Mouse (Mus musculus): ENCODE results near the gene Vsir. TPM values are rescaled to one million over a fixed set of nuclear protein-coding genes. Genes with fewer than 3 reads are reported as not detected.

The Vsir gene
- total and polyA plus RNA-seq, 2 experiments from 2014 or later, result 3.4 to 15.8 TPM

DNA sequence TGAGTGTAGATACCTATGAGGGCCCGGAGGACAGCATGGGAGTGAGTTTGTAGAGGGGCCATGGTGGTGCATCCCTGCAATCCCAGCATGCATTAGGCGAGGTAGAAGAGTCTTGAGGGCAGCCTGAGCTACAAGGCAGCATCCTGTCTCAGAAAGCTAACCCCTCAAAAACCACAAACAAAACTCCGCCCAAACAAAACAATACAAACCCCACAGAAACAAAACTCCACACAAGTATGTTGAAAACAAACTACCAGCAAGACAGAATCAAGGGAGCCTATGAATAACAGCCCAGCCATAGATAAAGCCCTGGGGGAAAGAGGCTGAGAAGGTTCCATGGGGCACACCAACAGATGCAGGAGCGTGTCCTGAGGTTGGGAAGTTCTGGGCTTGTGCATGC is 595 bp upstream of the Vsir start:
- Histone ChIP-seq H3K36me3 (ENCODE audit: insufficient read depth, low read length) (no peaks in the 10 kb centered on the region), H3K27me3 (ENCODE audit: insufficient read depth, low read length) (peaks cover 20% of the 10 kb centered on the region; the same call in 1 of the 2 replicates), H3K4me1 (ENCODE audit: insufficient read depth, low read length) (0 out of 2 replicates have a peak, but pooled peaks cover under 1% of the 10 kb centered on the region), H3K27ac (ENCODE audit: low read depth, low read length) (no peak overlapping the region), H3K9me3 (ENCODE audit: low read length) (no peaks in the 10 kb centered on the region), H3K9ac (replicated peaks; ENCODE audit: low read length, poor library complexity, severe bottlenecking) (no peak overlapping the region), H3K4me2 (ENCODE audit: low read depth, low read length, poor library complexity, severe bottlenecking) (no peak overlapping the region), H3K4me3 (ENCODE audit: low read depth, low read length) (no peak overlapping the region)
- 87% methylated on average over 4 of the region's 4 CpGs for WGBS
- ATAC-seq (ENCODE audit: low FRiP score), result no peak
- DNase-seq (ENCODE audit: low spot score), result no peak
- TF ChIP-seq CTCF (IDR thresholded peaks at IDR 0.05), result no peak

- ATAC-seq (ENCODE audit: low FRiP score) (no peak), DNase-seq (ENCODE audit: low spot score) (no peak)
- Histone ChIP-seq H3K4me2 (ENCODE audit: low read depth, low read length, poor library complexity, severe bottlenecking) (peak overlapping the region; percentile 9; the same call in 1 of the 2 replicates), H3K27me3 (ENCODE audit: insufficient read depth, low read length) (peaks cover 20% of the 10 kb centered on the region; the same call in 1 of the 2 replicates), H3K27ac (ENCODE audit: low read depth, low read length) (no peak overlapping the region), H3K9me3 (ENCODE audit: low read length) (no peaks in the 10 kb centered on the region), H3K36me3 (ENCODE audit: insufficient read depth, low read length) (no peaks in the 10 kb centered on the region), H3K4me3 (ENCODE audit: low read depth, low read length) (no peak overlapping the region), H3K9ac (replicated peaks; ENCODE audit: low read length, poor library complexity, severe bottlenecking) (no peak overlapping the region), H3K4me1 (ENCODE audit: insufficient read depth, low read length) (peaks cover 5% of the 10 kb centered on the region; the same call in 1 of the 2 replicates)
- WGBS, result 53% methylated on average over 9 of the region's 9 CpGs
- no peak for TF ChIP-seq CTCF (IDR thresholded peaks at IDR 0.05)
These were observed 1.3 kb downstream of the Vsir start for GRCm38 (mm10) chr10:60347768-60348610.

DNA sequence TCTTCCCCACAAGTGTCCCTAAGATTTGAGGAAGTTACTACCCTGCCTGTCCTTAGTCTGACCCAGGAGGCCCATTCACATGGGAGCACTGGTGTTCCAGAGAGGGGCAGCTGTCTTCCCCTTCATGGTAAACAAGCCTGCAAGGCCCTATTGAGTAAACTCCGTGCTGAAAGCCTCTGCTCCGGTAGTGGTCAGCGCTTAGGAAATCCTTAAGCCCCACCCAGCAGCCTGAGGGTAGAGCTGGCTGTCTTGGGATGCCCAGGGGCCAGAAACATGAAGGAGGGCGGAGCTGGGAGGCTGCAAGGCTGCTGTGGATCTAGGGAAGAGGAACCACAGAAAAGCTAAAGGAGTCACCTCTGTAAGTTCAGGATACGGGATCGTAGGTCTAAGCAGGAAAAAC is 2.4 kb downstream of the Vsir start:
- Histone ChIP-seq H3K4me2 (ENCODE audit: low read depth, low read length, poor library complexity, severe bottlenecking) (no peak overlapping the region), H3K4me3 (ENCODE audit: low read depth, low read length) (no peak overlapping the region), H3K36me3 (ENCODE audit: insufficient read depth, low read length) (no peaks in the 10 kb centered on the region), H3K27ac (ENCODE audit: low read depth, low read length) (no peak overlapping the region), H3K4me1 (ENCODE audit: insufficient read depth, low read length) (peaks cover 5% of the 10 kb centered on the region; the same call in 1 of the 2 replicates), H3K9me3 (ENCODE audit: low read length) (no peaks in the 10 kb centered on the region), H3K9ac (replicated peaks; ENCODE audit: low read length, poor library complexity, severe bottlenecking) (no peak overlapping the region), H3K27me3 (ENCODE audit: insufficient read depth, low read length) (peaks cover 20% of the 10 kb centered on the region; the same call in 1 of the 2 replicates)
- TF ChIP-seq CTCF (IDR thresholded peaks at IDR 0.05), result no peak
- no peak for ATAC-seq (ENCODE audit: low FRiP score)
- 48% methylated on average over 6 of the region's 6 CpGs for WGBS
- DNase-seq (ENCODE audit: low spot score), result no peak

- WGBS, result 87% methylated on average over 5 of the region's 5 CpGs
- DNase-seq (ENCODE audit: low spot score) (no peak), ATAC-seq (ENCODE audit: low FRiP score) (no peak)
- H3K9ac ChIP-seq (replicated peaks; ENCODE audit: low read length, poor library complexity, severe bottlenecking), result no peak overlapping the region
- no peak overlapping the region for H3K27ac ChIP-seq (ENCODE audit: low read depth, low read length)
- no peaks in the 10 kb centered on the region for H3K36me3 ChIP-seq (ENCODE audit: insufficient read depth, low read length)
- H3K27me3 ChIP-seq (ENCODE audit: insufficient read depth, low read length), result peaks cover 20% of the 10 kb centered on the region; the same call in 1 of the 2 replicates
- H3K4me2 ChIP-seq (ENCODE audit: low read depth, low read length, poor library complexity, severe bottlenecking), result no peak overlapping the region
- TF ChIP-seq CTCF (IDR thresholded peaks at IDR 0.05), result no peak
- H3K9me3 ChIP-seq (ENCODE audit: low read length), result no peaks in the 10 kb centered on the region
- H3K4me3 ChIP-seq (ENCODE audit: low read depth, low read length), result no peak overlapping the region
- H3K4me1 ChIP-seq (ENCODE audit: insufficient read depth, low read length), result peaks cover 5% of the 10 kb centered on the region; the same call in 1 of the 2 replicates
These were observed 3.0 kb downstream of the Vsir start for GRCm38 (mm10) chr10:60349644-60350043.

DNA sequence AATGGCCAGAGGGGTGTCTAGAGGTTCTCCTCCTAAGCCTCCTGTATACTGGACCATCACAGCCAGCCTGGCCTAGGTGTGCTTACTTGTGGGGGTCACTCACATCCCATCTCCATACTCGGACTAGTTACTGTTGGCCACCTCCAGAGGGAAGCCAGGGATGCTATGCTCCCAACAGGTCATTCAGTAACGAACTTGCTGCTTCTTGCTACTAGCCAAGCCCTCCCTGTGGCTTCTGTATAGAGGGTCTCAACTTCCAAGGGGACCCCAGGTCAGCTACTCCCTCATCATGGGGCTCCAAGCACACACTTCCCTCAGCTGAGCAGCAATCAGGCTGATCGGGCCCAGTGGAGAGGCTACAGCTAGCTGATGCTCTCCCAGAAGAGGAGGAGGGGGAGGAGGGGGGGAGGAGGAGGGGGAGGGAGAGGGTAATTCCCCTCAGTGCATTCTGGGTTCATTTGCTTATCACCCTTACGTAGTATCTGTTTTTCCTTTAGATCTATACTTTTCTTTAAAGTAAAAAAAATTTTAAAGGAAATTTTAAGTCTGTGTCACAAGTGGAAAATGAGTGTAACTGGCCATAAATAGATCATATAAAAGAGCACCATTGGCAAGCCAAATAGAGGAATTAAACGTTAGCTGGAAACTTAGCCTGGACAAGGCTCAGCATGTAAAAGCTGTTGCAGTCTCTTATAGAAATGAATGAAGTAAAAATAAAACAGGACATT is 3.6 kb downstream of the Vsir start:
- no peak overlapping the region for H3K27ac ChIP-seq (ENCODE audit: low read depth, low read length)
- 47% methylated on average over 5 of the region's 5 CpGs for WGBS
- H3K36me3 ChIP-seq (ENCODE audit: insufficient read depth, low read length), result no peaks in the 10 kb centered on the region
- H3K4me2 ChIP-seq (ENCODE audit: low read depth, low read length, poor library complexity, severe bottlenecking), result no peak overlapping the region
- H3K9ac ChIP-seq (replicated peaks; ENCODE audit: low read length, poor library complexity, severe bottlenecking), result no peak overlapping the region
- DNase-seq (ENCODE audit: low spot score), result no peak
- no peak for ATAC-seq (ENCODE audit: low FRiP score)
- no peaks in the 10 kb centered on the region for H3K9me3 ChIP-seq (ENCODE audit: low read length)
- no peak for TF ChIP-seq CTCF (IDR thresholded peaks at IDR 0.05)
- peaks cover 20% of the 10 kb centered on the region; the same call in 1 of the 2 replicates for H3K27me3 ChIP-seq (ENCODE audit: insufficient read depth, low read length)
- no peak overlapping the region for H3K4me3 ChIP-seq (ENCODE audit: low read depth, low read length)
- H3K4me1 ChIP-seq (ENCODE audit: insufficient read depth, low read length), result peaks cover 5% of the 10 kb centered on the region; the same call in 1 of the 2 replicates

All from midbrain, postnatal 0 days (tissue).